Mouse (Mus musculus): ENCODE measurements around the gene Prpf4. TPM values are rescaled to one million over a fixed set of nuclear protein-coding genes. Genes with fewer than 3 reads are reported as not detected.

Prpf4 gene
- polyA plus RNA-seq, 1 experiment from 2014 or later, result 17.0 TPM

DNA sequence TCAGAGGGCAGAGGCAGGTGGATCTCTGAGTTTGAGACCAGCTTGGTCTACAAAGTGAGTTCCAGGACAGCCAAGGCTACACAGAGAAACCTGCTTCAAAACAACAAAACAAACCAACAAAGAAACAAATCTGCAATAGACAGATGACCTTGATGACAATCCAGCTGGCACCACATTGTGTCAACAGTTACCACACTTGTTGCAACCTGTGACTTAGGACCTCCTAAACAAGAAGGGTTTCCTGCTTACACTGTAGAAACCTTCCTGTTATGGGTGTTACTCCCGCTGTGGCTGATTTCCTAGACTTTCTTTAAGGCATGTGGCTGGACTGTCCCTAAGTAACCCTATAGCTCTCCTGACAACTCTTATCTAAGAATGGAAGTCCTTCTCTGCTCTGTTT is 12.8 kb upstream of the Prpf4 start:
- no peaks in the 10 kb centered on the region for H3K9me3 ChIP-seq
- H3K9ac ChIP-seq, result no peak overlapping the region
- no peak for ATAC-seq (ENCODE audit: low FRiP score)
- H3K4me1 ChIP-seq (replicated peaks), result no peaks in the 10 kb centered on the region
- peaks cover 77% of the 10 kb centered on the region for H3K36me3 ChIP-seq
- H3K27ac ChIP-seq, result no peak overlapping the region
- WGBS, result 93% methylated on average over 1 of the region's 1 CpGs
- H3K4me2 ChIP-seq, result no peak overlapping the region
- H3K27me3 ChIP-seq, result no peaks in the 10 kb centered on the region
- H3K4me3 ChIP-seq, result no peak overlapping the region

DNA sequence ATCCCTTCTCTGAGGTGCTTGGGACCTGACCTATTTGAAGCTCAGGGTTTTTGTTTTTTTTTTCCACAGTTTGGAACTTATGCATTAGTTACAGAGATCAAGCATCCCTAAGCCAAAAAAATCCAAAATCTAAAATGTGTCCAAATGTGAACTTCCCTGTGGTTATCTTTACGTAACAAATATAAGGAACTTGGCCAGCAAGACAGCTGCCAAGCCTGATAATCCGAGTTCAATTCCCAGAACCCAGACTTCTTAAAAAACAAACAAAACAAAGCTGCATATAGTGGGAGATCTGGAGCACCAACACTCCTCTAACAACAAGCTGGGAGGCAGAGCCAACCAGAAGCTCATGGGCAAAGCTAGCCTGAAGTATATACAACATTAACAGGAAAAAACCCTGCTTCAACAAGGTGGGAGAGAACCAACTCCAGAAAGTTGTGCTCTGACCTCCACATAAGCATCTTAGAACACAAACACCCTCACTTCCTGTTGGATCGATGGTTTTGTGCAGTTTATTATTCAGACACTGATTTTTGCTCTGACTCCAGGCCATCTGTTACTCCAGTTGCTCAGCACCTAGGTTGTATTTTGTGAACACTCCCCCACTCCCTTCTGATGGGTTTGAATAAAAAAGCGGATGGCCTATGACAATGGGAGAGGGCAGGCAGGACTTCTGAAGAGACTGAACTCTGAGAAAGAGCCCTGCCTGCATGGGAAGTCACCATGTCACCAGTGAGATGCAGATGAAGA is 10.8 kb upstream of the Prpf4 start:
- no peaks in the 10 kb centered on the region for H3K27me3 ChIP-seq
- H3K27ac ChIP-seq, result no peak overlapping the region
- H3K9ac ChIP-seq, result no peak overlapping the region
- H3K4me1 ChIP-seq (replicated peaks), result no peaks in the 10 kb centered on the region
- no peaks in the 10 kb centered on the region for H3K9me3 ChIP-seq
- H3K4me3 ChIP-seq, result no peak overlapping the region
- ATAC-seq (ENCODE audit: low FRiP score), result no peak
- 90% methylated on average over 4 of the region's 4 CpGs for WGBS
- H3K36me3 ChIP-seq, result peaks cover 79% of the 10 kb centered on the region
- H3K4me2 ChIP-seq, result no peak overlapping the region

DNA sequence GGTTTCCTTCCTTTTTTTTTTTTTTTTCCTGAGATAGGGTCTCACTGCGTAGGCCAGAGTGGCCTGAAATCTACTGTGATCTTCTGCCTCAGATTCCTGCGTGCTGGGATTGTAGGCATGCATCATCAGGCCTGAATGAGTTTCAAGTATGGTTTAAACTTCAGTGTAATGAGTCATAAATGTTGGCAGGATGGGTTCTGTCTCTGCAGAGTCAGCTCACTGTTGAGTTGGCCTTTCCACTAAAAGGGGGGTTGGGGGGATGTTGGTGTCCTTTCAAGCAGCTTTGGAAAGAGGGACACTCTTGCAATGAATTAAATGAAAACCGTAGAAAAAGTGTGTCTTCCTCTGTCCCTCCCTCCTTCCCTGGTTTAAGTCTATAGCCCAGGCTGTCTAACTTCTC is 9.6 kb upstream of the Prpf4 start:
- WGBS, result 95% methylated on average over 3 of the region's 3 CpGs
- H3K9me3 ChIP-seq, result no peaks in the 10 kb centered on the region
- H3K27ac ChIP-seq, result no peak overlapping the region
- no peak overlapping the region for H3K4me3 ChIP-seq
- H3K4me1 ChIP-seq (replicated peaks), result peaks cover 5% of the 10 kb centered on the region
- H3K4me2 ChIP-seq, result no peak overlapping the region
- H3K27me3 ChIP-seq, result no peaks in the 10 kb centered on the region
- no peak for ATAC-seq (ENCODE audit: low FRiP score)
- H3K36me3 ChIP-seq, result peaks cover 82% of the 10 kb centered on the region
- H3K9ac ChIP-seq, result no peak overlapping the region

DNA sequence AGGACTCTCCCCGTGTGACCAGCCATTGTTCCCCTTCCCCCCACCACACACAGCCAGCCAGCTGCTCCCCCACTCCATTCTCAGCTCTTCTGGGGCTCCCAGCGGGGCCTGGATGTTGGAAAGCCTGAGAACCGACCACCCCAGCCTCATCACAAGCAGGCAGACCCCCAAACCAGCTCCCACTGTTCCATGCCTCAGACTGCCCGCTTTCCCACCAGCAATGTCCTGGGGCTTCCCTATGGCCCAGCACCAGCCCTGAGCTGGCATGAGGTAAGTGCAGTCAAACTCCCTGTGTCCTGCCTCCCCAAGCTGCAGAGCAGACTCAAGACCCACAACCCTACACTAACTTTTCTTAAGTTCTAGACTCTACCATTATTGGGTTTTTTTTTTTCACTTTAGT is 2.5 kb upstream of the Prpf4 start:
- Histone ChIP-seq H3K9me3 (no peaks in the 10 kb centered on the region), H3K36me3 (peaks cover 27% of the 10 kb centered on the region), H3K4me3 (no peak overlapping the region), H3K27ac (no peak overlapping the region), H3K27me3 (no peaks in the 10 kb centered on the region), H3K9ac (no peak overlapping the region), H3K4me2 (no peak overlapping the region), H3K4me1 (replicated peaks) (peaks cover 53% of the 10 kb centered on the region)
- ATAC-seq (ENCODE audit: low FRiP score), result no peak
- 80% methylated on average over 4 of the region's 4 CpGs for WGBS

DNA sequence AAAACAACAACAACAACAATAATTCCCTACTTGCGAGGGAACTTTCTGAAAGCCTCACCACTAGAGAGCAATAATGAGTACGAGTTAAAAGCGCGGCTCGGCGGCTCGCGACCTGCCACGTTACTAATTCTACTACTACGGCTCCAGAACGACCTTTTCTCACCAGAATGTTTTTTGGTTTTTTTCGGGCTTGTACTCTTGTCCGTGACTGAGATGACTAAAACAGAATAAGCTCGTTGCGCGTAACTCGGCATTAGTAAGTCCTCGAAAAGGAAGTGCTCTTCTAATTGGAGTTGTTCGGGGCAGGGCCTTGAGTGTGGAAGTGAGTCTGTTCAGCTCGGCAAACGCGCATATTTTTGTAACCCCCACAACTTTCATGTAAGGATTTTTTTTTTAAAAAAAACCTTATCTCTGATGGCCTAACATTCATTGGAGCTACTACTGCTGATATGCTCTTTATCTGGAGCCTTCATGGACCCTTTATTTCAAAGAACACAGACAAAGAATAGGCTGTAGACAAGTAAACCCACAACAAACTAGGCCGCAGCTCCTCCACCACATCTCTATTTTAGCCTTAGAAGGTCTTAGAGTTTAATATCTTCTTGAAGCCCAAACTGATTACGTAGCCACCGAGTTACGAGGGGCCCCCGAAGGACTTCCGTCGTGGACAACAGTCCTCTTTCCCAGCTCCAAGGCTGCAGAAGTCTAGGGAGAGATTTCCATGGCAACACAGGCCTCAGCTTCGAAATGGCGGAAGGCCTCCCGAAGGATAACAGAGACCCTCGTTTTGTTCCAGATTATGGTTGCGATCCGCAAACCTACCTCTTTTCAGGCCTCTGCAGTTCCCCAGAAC is 641 bp upstream of the Prpf4 start:
- WGBS, result under 1% methylated on average over 35 of the region's 35 CpGs
- no peaks in the 10 kb centered on the region for H3K9me3 ChIP-seq
- peak overlapping the region; percentile 82 for H3K9ac ChIP-seq
- peaks cover 28% of the 10 kb centered on the region for H3K36me3 ChIP-seq
- H3K27ac ChIP-seq, result peak overlapping the region; percentile 83
- ATAC-seq (ENCODE audit: low FRiP score), result peak; percentile 75
- H3K4me3 ChIP-seq, result peak overlapping the region; percentile 78
- peak overlapping the region; percentile 55 for H3K4me2 ChIP-seq
- H3K27me3 ChIP-seq, result no peaks in the 10 kb centered on the region
- H3K4me1 ChIP-seq (replicated peaks), result peaks cover 53% of the 10 kb centered on the region

DNA sequence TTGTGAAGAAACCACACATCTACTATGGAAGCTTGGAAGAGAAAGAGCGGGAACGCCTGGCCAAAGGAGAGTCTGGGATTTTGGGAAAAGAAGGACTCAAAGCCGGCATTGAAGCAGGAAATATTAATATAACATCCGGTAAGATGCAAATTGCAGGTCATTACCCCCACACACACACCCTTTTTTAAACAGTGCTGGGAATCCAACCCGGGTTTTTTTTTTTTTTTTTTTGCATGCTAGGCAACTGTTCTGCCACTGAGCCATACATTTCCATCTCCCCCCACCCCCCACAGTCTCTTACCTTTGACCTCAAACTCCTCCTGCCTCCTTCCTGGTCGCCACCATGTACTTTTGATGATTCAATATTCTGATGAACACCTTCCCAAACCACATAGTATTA is 1.0 kb downstream of the Prpf4 start:
- Histone ChIP-seq H3K4me2 (peak overlapping the region; percentile 74), H3K27ac (0 out of 2 replicates have a peak overlapping the region, but pooled peaks have one; percentile 89), H3K4me3 (peak overlapping the region; percentile 78), H3K4me1 (replicated peaks) (peaks cover 41% of the 10 kb centered on the region), H3K9me3 (no peaks in the 10 kb centered on the region), H3K27me3 (no peaks in the 10 kb centered on the region), H3K36me3 (peaks cover 38% of the 10 kb centered on the region), H3K9ac (peak overlapping the region; percentile 88)
- WGBS, result 38% methylated on average over 6 of the region's 6 CpGs
- no peak for ATAC-seq (ENCODE audit: low FRiP score)

DNA sequence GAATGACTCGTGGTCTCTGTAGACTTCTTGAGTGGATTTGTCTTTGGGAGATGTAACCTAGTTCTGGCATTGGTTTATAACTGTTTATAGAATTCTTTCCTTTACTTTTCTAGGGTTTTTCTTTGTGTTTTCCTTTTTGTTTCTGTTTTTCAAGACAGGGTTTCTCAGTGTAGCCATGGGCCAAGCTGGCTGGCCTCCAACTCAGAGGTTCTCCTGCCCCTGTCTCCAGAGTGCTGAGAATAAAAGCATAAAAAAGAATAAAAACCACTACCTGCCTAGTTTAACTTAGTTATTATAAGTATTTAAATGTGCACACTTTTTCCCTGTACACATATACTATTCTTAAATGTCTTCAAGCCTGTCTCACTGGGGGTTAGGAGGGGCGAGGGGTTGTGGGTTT is 1.7 kb downstream of the Prpf4 start:
- Histone ChIP-seq H3K9me3 (no peaks in the 10 kb centered on the region), H3K4me3 (0 out of 2 replicates have a peak overlapping the region, but pooled peaks have one; percentile 7), H3K4me1 (replicated peaks) (peaks cover 34% of the 10 kb centered on the region), H3K27ac (no peak overlapping the region), H3K9ac (no peak overlapping the region), H3K4me2 (peak overlapping the region; percentile 74), H3K36me3 (peaks cover 41% of the 10 kb centered on the region), H3K27me3 (no peaks in the 10 kb centered on the region)
- ATAC-seq (ENCODE audit: low FRiP score), result no peak
- WGBS, result 93% methylated on average over 2 of the region's 2 CpGs

DNA sequence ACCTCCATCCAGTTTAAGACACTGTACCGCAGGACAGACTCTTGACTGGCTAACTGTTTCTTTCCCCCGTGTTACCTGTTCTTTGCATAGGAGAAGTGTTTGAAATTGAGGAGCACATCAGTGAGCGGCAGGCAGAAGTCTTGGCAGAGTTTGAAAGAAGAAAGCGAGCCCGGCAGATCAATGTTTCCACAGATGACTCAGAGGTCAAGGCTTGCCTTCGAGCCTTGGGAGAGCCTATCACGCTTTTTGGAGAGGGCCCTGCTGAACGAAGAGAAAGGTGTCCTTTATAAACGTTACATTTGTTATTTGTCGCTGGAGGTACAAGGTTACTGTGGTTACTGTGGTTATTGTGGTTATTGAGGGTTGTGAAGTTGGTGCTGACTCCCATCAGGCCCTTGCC is 3.0 kb downstream of the Prpf4 start:
- Histone ChIP-seq H3K9ac (no peak overlapping the region), H3K36me3 (peaks cover 54% of the 10 kb centered on the region), H3K9me3 (no peaks in the 10 kb centered on the region), H3K27me3 (no peaks in the 10 kb centered on the region), H3K4me1 (replicated peaks) (peaks cover 22% of the 10 kb centered on the region), H3K4me2 (no peak overlapping the region), H3K27ac (no peak overlapping the region), H3K4me3 (no peak overlapping the region)
- ATAC-seq (ENCODE audit: low FRiP score), result no peak
- WGBS, result 95% methylated on average over 10 of the region's 10 CpGs

DNA sequence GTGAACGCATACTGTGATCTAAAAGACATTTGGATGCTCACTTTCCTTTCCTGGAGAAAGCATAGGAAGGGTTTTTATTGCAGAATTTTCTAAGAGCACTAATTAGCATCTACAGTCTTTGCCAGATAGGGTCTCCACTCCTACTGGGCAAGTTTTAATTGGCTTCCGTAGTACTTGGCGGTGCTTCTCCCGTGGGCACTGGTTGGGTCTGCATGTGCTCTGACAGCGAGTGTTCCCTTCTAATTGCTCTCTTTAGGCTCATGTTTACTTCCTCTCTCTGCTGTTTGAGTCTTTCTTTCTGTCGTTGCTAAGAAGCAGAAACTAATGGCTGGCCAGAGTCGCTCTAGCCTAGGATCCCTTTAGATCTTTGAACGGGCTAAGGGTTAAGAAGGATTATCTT is 9.9 kb downstream of the Prpf4 start:
- Histone ChIP-seq H3K27ac (no peak overlapping the region), H3K27me3 (no peaks in the 10 kb centered on the region), H3K4me1 (replicated peaks) (no peaks in the 10 kb centered on the region), H3K4me2 (no peak overlapping the region), H3K9me3 (no peaks in the 10 kb centered on the region), H3K36me3 (peaks cover 100% of the 10 kb centered on the region), H3K9ac (no peak overlapping the region), H3K4me3 (no peak overlapping the region)
- no peak for ATAC-seq (ENCODE audit: low FRiP score)
- WGBS, result 90% methylated on average over 8 of the region's 8 CpGs

DNA sequence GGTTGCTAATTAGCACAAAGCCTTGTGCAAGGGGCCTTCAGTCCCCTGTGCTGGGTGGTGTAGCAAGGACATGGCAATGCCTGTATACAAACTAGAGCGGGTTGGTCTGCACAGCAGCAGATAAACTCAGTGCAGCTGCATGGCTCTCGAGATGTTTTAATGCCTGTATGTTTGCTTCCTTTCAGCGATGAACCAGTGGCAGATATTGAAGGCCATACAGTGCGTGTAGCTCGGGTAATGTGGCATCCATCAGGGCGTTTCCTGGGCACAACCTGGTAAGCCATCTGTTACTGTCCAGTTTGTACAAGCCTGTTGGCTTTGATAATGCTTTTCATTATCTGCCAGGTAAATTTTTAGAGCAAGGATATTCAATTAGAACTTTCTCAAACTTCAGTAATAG is 10.5 kb downstream of the Prpf4 start:
- Histone ChIP-seq H3K4me1 (replicated peaks) (no peaks in the 10 kb centered on the region), H3K9me3 (no peaks in the 10 kb centered on the region), H3K4me3 (no peak overlapping the region), H3K27ac (no peak overlapping the region), H3K9ac (no peak overlapping the region), H3K36me3 (peaks cover 100% of the 10 kb centered on the region), H3K4me2 (no peak overlapping the region), H3K27me3 (no peaks in the 10 kb centered on the region)
- no peak for ATAC-seq (ENCODE audit: low FRiP score)
- WGBS, result 99% methylated on average over 6 of the region's 6 CpGs

DNA sequence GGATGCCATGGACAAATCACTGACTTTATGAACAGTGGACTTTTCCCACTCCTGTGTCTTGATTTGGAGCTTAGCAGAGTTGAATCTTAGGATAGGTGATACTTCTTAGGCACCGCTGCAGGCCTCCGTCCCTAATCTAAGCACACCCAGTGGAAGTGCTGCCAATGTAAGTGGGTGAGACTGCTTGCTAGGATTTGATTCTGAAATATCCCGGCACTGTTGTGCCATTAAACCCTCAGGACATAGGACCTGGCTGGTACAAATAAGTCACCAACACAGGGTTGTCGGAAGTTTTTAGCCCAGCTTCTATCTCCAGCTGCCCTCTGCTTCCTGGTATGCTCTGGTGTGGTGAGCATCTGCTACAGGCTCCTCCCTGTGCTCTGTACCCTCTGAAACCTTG is 17.3 kb downstream of the Prpf4 start:
- Histone ChIP-seq H3K36me3 (peaks cover 53% of the 10 kb centered on the region), H3K4me2 (no peak overlapping the region), H3K27ac (no peak overlapping the region), H3K27me3 (no peaks in the 10 kb centered on the region), H3K9ac (no peak overlapping the region), H3K4me3 (no peak overlapping the region), H3K4me1 (replicated peaks) (no peaks in the 10 kb centered on the region), H3K9me3 (no peaks in the 10 kb centered on the region)
- no peak for ATAC-seq (ENCODE audit: low FRiP score)
- WGBS, result 98% methylated on average over 4 of the region's 4 CpGs

DNA sequence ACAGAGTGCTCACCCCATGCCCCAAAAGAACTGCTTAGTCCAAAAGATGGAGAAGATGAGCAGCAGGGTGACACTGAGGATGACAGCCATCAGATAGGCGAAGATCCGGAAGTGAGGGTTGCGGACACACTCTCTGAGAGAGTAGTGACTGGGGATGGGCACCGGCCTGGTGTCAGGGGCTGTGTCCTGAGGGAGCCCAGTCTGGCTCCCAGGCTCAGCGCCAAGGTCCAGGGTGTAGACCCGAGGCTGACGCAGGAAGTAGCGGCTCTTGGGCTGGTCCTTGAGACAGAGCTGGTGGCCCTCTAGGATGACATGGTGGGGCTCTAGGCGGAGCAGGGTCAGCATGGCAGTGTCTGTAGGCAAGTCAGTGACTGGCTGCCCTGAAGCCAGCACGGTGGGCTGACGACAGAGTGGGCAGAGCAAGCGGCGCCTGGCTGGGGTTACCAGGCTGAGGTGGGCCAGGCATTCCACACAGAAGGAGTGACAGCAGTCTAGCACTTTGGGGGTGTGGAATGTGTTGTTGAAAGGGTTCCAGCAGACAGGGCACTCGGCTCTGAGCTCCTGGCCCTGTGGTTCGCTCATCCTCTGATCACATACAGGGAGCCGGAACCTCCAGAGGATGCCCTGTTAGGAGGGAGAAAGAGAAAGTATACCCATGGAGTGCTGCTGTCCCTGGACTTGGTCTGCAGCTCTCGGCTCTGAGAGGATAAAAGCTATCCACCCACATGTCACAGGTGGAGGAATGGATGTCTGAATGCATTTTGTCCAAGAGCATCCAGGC is 19.6 kb downstream of the Prpf4 start:
- no peaks in the 10 kb centered on the region for H3K9me3 ChIP-seq
- no peak overlapping the region for H3K27ac ChIP-seq
- no peak overlapping the region for H3K4me3 ChIP-seq
- no peak overlapping the region for H3K4me2 ChIP-seq
- no peaks in the 10 kb centered on the region for H3K4me1 ChIP-seq (replicated peaks)
- no peak overlapping the region for H3K9ac ChIP-seq
- peaks cover 30% of the 10 kb centered on the region for H3K36me3 ChIP-seq
- WGBS, result 83% methylated on average over 17 of the region's 17 CpGs
- 0 out of 2 replicates have a peak, but pooled peaks have one; percentile 36 for ATAC-seq (ENCODE audit: low FRiP score)
- H3K27me3 ChIP-seq, result no peaks in the 10 kb centered on the region
